Mouse (Mus musculus): ENCODE results near the gene Cdk20. TPM values are rescaled to one million over a fixed set of nuclear protein-coding genes. Genes with fewer than 3 reads are reported as not detected.

Gene Cdk20
- 4.6 and 6.5 TPM in 2 replicates for total RNA-seq (2021)
- long read RNA-seq, full-length matches to known transcripts, result 2 of 4 reads
- long read RNA-seq, partial matches to known transcripts, result 0 of 4 reads
- long read RNA-seq, other reads (novel, unspliced or antisense), result 2 of 4 reads

DNA sequence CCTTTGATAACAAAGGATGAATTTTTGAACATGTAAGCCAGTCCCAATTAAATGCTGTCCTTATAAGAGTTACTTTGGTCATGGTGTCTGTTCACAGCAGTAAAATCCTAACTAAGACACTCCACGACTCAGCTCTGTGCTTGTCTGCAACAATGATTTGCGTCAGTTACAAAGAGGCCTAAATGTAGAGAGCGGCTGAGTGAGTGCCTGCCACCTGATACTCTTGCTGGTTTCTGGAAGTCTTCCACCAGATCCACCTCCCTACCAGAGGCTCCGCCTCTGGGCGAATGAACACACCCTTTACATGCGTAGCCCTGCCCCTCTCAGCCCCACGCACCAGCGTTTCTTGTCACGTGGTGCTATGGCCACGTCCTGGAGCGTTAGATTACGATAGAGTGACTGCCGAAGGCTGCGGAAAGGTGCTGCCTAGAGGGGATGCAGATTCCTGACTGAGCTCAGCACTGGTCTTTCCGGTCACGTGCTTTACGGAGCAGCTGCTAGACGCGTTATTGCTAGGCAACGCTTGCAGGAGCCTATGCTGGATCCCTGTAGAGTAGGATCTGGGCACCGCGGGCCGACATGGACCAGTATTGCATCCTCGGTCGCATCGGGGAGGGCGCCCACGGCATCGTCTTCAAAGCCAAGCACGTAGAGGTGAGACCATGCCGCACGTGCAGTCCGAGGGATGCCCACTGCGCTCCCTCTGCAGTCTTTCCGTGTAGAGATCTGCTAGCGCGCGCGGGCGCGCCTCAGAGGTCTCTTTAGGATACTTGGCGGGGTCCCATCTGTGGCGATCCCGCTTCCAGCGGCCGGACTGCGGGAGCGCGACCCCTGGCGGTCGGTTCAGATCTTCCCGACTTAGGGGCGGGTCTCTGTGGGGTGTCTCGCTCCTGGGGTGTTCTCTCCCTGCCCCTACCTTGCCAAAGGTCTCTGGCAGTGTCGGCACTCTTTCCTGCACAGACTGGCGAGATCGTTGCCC lies at the start of gene Cdk20:
Gene Cdk20 (plus strand): TSS at position 298 of the 979 bp plus-strand sequence.
- peak; percentile 79 for DNase-seq

DNA sequence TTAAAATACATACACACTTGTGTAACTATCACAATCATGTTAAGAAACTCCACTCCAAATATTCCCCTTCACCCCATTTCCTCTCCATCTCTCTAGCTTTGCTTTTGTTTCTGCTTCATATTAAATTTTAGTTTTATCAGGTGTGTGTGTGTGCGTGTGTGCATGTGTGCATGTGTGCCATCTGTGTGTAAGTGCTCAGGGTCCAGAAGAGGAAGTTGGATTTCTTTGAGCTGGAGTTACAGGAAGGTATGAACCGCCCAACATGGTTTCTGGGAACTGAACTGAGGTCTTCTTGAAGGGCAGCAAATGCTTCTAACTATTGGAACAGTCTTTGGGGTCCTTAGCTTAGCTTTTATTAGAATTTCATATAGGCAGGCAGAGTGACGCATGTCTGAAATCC lies 47.2 kb upstream of the Cdk20 start:
- DNase-seq, result no peak

DNA sequence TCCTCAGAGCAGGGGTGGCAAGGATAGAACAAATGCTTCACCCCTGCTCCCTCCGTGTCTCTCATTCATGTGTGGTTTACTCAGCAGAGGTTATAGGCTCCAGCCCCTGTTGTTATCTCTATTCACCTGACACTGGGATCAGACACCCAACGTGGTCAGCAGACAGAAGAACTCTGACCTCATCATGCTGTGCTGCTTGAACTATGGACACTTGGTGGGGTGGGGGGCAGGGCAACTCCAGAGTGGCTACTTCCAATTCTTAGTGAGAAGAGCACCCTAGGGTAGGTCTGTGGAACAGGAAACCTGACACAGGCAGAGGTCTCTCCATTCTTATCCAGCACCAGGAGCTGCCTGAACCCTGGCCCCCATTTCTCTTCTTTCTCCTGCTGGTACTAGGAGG lies 46.1 kb upstream of the Cdk20 start:
- DNase-seq, result no peak

DNA sequence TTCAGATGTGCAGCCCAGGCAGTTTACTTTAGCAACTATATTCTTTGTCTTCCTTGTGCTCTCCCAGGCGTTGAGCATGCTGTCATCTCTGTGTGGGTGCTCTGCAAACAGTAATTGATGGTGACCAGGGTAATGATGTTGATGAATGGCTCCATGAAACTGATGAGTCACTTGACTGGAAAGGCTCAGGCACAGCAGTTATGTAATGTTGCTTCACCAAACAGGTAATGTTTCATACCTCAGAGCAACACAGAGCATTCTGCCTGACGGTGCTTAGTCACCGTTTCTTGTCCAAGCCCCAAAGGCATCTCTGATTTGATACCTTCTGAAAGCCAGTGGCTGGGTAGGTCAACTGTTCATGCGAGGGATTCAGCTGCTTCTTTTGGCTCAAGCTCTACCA lies 43.7 kb upstream of the Cdk20 start:
- no peak for DNase-seq

DNA sequence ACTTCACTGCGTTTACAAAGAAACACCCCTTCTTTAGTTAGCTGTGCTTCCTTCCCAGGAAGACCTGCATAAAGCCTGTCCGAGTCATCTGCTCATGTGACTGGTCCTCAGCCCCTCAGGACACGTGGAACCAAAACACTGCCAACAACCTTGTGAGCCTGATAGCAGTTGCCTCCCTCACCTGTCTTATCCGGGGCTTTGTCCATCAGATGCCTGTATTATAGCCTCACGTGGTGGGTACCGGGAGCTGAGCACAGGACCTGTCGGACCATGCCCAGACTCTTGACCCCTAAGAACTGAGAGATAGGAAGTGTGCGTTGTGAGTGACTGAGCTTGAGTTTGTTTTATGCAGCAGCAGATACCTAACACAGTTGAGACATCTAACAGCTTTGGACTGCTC lies 35.1 kb upstream of the Cdk20 start:
- no peak for DNase-seq

DNA sequence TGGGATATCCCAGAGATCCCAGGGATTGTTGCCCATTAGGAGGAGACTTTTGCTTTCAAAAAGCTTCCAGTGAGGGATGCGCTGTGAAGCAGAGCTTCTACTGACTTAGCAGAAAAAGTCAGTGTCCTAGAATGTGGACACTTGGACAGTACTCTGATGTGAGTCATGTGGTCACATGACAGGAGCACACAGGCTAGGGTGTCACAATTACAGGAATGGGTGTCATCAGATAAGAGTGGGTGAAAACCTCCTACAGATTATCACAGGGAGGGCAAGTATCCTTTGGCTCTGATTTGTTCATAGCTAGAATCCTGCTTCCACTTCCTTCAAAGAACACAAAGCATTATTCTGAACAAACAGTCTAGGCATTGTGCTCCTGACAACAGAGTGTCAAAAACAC lies 34.0 kb upstream of the Cdk20 start:
- no peak for DNase-seq

DNA sequence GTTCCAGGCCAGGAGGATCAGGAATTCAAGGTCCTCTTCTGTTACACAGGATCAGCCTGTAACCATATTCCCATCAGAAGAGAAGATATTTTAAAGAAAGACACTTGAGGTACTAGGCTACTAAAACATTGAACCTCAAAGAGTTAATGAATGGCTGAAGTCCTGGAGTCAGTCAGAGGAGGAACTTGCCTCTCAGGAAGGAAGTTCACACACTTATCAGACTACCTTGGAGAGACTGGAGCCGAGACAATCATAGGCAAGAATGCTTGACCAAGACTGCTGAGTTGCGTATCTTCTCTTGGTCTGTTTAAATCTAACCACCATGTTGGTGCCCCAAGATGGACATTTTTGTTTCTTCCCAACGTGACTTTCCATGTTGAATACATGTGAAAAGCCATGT lies 32.2 kb upstream of the Cdk20 start:
- no peak for DNase-seq

DNA sequence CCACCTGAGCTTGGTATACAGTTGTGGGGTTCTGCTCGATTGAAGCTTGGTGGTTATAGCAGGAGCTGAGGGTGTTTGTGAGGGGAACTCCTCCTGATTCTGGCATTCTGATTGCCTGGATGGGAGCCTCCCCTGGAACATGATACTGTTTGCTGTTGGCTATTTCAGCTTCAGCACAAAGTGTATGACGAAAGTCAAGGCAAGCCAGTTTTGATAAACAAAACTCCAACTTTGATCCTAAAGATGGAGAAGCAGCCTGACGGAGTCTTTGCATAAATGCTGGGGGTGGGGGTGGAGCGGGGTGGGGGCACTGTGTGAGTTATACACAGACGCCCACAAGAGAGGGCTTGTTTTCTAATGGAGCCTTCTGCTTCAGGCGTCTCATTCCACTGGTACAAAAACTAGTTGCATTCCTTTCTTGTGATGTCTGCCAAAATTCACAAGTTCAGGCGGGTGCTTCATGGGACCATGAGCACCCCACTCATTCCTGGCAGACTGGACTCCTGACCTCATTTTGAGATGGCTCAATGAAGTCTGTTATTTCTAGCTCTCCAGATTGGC lies 31.2 kb upstream of the Cdk20 start:
- no peak for DNase-seq

DNA sequence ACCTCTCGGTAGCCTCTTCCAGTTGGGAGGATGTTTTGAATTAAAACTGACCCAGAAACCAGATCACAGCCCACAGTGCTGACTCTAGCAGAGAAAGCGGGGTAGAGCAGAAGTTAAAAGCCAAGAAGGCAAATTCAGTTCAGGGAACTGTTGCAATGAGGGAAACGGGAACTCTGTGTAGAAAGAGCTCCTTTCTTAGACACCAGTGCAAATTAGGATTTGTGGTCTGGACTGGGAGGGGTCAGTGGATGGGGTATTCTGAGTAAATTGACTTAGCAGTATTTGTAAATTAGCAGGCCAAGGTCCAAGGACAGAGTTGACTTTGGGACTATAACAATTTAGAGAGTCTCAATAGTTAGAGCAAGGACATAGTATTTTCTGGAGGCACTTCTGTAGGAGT lies 30.1 kb upstream of the Cdk20 start:
- DNase-seq, result no peak

DNA sequence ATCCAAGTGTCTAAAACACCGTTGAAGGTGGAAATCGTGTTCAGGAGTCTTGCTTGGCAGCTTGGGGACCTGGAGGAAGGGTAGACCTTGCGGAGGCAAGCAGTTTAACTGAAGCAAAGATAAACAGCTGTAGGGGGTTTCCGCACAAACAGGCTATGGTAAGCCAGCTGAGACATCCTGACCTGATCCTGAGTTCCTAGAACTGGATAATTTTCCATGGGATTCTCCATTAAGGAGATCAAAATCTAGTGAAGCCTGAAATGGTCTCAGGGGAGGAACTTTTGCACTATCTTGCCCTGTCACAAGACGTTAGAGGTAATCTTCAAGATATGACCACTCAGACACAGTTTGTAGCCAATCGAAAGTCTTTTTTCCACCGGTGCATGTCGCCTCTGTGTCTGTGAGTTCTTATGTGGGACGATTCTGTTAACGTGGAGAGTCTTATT lies 29.6 kb upstream of the Cdk20 start:
- DNase-seq, result no peak

DNA sequence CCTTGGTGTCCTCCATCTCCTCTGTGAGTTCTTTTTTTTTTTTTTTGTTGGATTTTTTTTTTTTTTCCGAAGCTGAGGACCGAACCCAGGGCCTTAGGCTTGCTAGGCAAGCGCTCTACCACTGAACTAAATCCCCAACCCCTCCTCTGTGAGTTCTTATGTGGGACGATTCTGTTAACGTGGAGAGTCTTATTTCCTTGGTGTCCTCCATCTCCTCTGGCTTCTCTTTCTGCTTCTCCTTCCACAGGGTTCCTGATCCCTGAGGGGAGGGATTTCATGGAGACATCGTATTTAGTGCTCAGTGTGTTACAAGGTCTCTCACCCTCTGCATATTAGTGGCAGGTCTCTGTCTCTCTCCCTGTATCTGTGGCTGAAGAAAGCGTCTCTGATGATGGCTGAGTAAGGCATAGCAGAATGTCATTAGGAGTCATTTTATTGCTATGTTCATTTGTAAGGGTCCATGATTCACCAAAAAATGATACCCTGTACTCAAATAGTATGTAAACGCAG lies 29.1 kb upstream of the Cdk20 start:
- no peak for DNase-seq

DNA sequence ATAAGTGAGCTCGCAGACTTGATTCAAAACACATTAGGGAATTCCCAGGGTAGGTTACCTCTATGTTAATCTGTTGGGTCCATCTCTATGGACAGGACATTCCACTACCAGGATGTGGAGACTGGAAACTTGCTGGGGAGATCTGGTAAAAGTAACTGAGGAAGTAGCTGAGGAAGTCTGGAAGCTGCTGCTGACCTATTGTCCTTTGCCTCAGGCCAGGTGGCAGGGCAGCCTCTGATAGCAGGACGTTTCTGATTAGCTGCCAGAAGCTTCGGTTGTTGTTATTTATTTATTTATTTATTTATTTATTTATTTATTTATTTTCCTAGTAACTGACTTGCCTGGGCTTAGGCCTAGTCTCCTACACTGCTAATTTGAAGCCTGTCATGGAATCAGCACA lies 28.6 kb upstream of the Cdk20 start:
- DNase-seq, result no peak

DNA sequence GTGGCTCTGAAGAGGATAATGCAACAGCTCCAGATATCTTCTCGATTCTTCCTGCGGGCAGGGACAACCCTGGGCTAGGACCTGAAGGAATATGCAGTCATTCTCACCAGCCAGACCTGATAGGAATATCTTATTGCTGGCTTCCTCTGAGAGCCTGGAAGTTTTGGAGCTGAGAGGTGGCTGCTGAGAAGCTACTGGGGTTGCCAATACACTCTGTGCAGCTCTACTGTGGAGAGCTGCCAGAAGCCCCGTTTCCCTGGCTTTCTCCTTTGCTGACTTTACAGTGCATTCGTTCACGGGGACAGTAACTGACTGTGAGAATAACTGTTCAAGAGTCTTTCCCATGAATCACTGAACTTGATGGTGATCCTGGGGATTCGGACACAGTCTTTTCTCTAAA lies 26.6 kb upstream of the Cdk20 start:
- no peak for DNase-seq

DNA sequence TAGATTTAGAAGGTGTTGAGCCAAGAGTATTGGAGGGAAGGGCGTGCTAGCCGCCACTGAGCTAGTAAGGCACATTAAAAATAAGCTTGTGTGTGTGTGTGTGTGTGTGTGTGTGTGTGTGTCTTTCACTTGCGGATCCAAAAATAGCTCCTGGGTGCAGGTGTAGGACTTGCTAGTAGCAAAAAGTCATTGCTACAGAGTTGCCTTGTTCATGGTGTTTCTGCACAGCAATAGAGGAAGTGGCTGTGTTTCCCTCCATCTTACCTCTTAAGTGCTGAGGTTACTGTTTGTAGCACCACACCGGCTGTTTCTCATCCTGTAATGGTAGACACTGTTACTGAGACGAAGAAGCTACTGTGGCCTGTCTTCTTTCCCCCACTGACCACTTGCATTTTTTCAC lies 24.1 kb upstream of the Cdk20 start:
- DNase-seq, result no peak

DNA sequence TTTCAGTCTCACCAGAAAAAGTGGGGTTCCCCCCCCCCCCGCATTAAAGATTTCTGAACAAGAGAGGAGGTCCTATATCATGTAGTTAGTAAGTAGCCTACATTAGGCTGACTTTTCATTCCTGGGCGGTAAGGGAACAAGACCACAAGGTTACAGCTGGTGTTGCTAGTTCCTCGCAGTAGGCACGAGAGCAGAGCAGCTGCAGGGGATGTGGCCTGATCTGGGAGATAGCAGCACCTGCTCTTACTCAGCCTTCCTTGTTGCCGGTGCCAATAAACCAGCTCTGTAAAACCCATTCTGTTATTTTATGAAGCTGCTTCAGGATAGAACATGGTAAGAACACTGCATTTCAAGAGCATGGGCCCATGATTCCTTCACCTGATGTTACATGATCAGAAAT lies 21.5 kb upstream of the Cdk20 start:
- DNase-seq, result no peak

DNA sequence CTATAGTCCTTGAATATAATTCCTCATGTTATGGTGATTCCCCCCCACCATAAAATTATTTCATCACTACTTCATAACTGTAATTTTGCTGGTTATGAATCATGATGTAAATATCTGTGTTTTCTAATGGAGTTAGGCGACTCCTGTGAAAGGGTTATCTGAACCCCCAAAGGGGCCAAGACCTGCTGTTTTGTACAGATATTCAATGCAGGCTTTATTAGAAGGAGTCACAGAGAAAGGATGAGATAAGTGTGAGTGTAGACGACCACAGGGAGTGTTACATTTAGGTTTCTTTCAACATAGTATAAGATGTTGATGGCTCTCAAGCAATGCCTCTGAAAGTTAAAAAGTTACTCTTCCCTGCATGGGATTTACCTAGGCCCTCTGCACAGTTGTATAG lies 20.8 kb upstream of the Cdk20 start:
- no peak for DNase-seq

DNA sequence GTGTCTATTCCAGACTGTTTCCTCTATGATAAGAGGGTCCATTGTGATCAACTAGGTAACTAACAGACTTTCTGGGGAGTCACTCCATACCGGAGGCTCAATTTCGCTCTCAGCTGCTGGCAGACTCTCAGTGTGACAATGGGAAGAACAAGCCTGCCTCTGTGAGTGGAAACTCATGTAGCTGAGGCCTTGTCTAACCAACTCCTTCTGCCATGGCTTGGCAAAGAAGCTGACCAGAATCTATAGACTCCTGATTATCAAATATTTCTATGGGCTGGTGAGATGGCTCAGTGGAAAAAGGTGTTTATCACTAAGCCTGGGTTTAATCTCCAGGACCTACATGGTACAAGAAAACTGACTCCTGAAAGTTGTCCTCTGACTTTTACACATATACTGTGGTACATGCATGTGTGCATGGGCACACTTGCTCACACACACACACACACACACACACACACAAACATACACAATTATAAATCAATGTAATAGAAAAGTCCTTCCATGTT lies 19.3 kb upstream of the Cdk20 start:
- DNase-seq, result no peak

DNA sequence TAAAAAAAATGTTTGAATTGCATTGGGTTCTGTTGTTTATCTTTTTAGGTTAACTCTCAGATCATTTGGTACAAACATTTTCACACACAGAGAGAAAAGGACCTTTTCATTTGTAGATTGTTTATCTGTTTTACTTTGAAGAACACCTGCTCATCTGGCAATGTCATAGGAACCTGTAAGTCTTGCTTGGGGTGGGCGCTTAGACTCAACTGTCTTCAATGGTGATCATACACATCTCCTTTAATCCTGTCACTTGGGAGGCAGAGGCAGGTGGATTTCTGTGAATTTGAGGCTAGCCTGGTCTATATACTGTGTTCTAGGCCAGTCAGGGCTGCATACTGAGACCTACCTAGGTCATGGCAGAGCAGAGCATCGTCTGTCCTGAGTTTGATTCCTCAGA lies 16.5 kb upstream of the Cdk20 start:
- no peak for DNase-seq

DNA sequence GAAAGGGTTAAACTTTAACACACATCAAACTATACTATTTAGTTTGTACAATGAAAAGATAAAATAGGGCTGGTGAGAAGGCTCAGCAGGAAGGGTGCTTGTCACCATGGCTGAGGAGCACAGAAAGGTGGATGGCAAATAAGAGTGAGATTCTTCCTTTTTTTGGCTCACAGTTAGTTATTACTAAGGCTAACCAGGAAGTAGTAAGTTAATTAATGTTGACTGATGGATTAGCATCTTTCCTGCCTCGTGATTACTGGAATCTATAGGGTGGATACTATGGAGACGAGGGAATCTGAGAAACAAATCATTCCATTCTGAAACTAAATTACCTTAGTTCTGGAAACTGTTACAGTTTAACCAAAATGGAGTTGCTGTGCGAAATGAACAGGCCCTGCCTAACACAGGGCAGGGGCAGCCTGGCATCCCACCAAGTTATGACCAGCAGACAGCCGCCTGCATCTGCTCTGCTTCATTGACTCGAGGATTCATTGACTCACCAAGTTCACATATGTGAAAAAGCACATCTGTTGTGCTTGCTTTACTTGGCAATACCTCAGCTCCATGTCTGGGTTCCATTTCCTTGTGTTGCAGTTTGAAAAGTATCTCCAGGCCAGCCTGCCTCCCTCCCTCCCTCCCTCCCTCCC lies 15.0 kb upstream of the Cdk20 start:
- no peak for DNase-seq

DNA sequence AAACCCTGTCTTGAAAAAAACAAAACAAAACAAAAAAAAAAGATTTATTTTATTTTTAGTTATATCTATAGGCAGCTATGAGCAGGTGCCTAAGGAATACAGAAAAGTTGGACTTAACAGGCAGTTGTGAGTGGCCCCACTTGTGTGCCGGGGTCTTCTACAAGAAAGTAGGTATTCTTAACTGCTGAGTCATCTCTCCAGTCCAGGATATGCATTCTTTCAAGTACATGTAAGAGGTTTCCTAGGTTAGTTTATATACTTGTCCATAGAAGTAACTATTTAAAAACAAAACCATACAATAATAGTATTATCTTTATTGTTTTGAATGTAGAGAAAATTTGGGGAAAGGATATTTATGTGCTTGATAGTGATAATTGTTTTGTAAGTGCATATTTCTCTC lies 11.3 kb upstream of the Cdk20 start:
- DNase-seq, result no peak

DNA sequence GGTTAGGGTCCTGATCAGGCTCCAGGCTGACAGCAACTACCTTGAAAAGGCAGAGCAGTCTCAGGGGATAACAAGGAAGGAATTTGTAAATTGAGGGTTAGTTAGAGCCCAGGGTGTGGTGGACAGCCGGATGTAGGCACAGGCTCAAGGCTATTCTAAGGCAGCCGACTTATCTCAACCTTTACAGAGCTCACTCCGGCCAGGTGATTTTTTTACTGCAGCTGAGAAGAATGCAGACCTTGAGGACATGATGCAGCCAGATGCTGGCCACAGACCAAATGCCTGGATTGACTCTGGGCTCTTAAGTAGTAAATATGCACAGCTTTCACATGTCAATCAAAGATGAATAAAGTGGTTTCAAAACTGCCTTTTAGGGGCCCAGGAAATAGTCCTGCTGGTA lies 10.7 kb upstream of the Cdk20 start:
- no peak for DNase-seq

DNA sequence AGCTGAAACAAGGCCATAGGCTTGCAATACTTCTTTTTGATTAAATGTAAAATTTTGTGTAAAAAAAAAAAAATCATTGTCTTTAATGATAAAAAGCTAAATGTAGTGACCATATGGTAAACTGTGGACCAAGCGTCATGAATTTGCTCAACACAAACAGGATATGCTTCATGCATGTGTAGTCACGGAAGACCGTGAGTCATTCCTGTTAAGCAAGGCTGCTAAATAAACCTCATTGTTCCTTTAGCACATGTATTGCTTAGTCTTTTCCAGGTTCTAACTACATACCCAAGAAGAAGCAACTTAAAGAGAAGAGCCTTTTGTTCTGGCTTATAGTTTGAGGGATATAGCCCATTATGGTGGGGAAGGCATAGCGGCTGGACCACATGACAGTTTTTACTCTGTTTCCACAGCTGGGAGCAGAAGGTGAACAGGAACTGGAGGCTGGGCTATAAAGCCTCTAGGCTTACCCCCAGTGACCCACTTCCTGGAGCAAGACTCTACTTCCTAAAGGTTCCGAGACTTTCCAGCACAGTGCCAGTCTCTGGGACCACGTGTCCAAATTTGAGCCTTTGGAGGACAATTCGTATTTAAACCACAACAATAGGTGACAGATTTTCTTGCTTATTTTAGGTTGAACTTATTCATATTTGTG lies 10.0 kb upstream of the Cdk20 start:
- no peak for DNase-seq
